Mouse (Mus musculus): ENCODE results near the gene Ctsa.

The Ctsa gene

DNA sequence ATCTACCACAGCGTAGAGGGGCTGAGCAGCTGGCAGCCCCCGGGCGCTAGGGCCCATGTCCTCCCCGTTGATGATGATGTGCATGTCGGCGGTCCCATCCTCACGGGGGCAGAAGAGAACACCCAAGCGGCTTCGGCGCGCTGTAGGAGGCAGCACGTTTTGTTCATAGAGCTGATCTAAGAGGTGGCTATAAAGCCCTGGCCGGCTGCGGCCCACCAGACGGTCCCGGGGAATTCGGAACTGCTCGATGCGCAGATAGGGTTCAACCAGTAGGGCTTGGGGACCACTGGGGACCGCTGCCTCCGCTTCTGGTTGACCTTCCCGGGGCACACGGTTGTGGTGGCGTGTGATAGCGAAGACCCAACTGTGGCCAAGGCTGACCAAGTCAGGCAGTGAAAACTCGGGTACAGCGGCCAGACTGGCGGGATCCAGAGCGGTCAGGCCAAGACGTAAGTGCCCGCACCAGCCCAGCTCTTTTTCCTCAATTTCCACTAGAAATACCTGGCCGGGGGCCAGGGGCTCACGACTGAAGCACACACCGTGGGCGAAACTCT lies at the start of gene Ctsa:
Gene Ctsa (plus strand): TSS at position 126 of the 554 bp plus-strand sequence.
- Histone ChIP-seq H3K27me3 (ENCODE audit: insufficient read depth, low read length) (no peaks in the 10 kb centered on the region), H3K36me3 (ENCODE audit: insufficient read depth, low read length) (peaks cover 52% of the 10 kb centered on the region)
- TF ChIP-seq CTCF (conservative IDR thresholded peaks at IDR 0.05; ENCODE audit: low read length) (0 out of 2 replicates have a peak, but pooled peaks have one; percentile 2), NANOG (IDR thresholded peaks at IDR 0.05; ENCODE audit: borderline replicate concordance, low read length) (no peak), POU5F1 (IDR thresholded peaks at IDR 0.05; ENCODE audit: borderline replicate concordance, low read length) (no peak)

DNA sequence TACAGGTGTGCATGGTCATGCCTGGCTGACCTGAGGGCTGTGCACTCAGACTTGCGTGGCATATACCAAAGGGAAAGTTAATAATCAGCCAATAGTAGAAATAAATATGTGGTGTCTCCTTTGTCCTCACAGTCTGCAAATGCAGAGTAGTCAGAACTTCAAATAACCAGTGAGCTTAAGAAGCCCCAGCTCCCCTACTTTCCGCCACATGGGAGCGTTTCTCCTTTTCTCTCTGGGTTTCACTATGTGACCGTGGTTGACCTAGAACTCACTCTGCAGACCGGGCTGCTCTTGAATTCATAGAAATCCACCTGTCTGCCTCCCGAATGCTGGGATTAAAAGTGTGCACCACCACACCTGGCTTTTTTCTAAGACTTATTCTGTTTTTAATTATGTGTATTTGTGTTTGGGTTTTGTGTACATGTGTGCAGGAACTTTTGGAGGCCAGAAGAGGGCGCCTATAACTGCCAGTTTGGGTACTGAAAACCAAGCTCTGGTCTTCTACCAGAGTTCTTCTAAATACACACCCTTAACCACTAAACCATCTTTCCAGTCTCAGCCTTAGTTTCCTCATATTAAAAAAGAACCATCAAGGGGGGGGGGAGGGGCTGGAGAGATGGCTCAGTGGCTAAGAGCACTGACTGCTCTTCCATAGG lies 48.6 kb upstream of the Ctsa start:
- Histone ChIP-seq H3K27me3 (ENCODE audit: insufficient read depth, low read length) (peaks cover 26% of the 10 kb centered on the region), H3K4me3 (replicated peaks; ENCODE audit: low read length) (no peak overlapping the region), H3K9me3 (ENCODE audit: low read length) (no peaks in the 10 kb centered on the region), H3K36me3 (ENCODE audit: insufficient read depth, low read length) (peaks cover 7% of the 10 kb centered on the region), H3K4me1 (replicated peaks; ENCODE audit: low read depth, low read length) (peaks cover 46% of the 10 kb centered on the region)
- peak; percentile 63 for TF ChIP-seq CTCF (conservative IDR thresholded peaks at IDR 0.05; ENCODE audit: low read length)
- no peak for TF ChIP-seq POU5F1 (IDR thresholded peaks at IDR 0.05; ENCODE audit: borderline replicate concordance, low read length)
- no peak for TF ChIP-seq NANOG (IDR thresholded peaks at IDR 0.05; ENCODE audit: borderline replicate concordance, low read length)

More for the DNA sequence above, at the start of gene Ctsa:
- peak within 1 kb of the TSS; percentile 91 for H3K4me3 ChIP-seq (replicated peaks; ENCODE audit: low read length)
- H3K9me3 ChIP-seq (ENCODE audit: low read length): no peaks in the 10 kb centered on the region
- H3K4me1 ChIP-seq (replicated peaks; ENCODE audit: low read depth, low read length): peaks cover 91% of the 10 kb centered on the region

DNA sequence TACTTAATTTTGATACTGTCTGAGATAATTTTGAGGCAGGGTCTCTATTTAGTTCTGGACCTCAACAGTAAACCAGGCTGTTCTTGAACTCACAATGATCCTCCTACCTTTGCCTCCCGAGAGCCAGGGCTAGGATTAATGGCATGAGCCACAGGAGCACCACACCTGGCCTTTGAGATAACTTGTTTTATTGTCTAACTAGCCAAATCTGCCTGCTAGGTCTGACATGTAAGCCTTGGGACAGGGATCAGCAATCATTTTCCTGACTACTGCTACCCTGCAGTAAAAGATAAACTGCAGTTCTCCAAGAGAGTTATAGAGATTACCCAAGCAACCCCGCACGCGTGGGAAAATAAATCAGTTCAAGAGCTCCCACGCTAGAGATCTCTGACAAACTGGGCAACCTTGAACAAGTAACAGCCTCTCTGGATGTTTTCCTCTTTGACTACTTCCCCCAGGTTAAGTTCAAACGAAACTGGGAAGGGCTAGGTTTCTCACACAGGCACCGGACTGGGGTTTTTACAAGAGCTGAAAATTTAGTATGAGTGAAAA lies 47.7 kb upstream of the Ctsa start:
- Histone ChIP-seq H3K36me3 (ENCODE audit: insufficient read depth, low read length) (peaks cover 9% of the 10 kb centered on the region), H3K4me3 (replicated peaks; ENCODE audit: low read length) (peak overlapping the region; percentile 88)

DNA sequence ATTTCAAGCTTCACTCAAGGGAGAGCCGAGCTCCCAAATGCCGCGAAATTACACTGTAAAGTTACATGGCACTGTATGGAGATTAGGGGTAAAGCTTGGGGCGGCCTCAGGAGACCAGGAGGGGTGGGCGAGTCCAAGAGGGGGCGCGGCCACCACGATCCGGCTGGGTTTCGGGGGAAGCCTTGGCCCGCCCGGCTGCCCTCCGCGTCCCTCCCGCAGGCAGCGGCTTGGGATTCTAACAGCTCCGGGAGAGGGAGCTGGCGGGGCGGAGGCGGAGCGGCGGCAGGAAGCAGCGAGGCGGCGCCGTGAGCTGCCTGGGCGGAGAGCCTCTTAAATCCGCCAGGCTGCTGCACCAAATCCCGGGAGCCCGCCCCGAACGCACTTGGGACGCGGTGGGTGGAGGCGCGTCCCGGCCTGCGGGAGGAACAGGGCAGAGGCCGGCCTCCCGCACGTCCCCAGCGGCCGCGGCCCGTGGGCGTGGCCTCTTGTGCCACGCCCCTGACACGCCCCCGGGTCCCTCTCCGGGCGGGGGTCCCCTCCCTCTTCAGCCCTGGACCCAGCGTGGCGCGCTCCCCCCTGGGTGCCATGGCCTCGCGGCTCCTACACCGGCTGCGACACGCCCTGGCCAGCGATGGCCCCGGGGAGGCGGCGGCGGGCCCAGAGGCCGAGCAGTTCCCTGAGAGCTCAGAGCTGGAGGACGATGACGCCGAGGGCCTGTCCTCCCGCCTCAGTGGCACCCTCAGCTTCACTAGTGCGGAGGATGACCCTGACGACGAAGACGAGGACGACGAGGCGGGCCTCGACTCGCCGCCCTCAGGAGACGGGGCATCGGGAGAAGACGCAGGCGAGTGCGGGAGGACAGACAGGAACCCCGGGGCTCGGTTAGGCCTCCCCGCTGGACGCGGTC lies 46.9 kb upstream of the Ctsa start, which contains the start of gene Snx21:
Gene Snx21 (plus strand): TSS at position 343 of the 907 bp plus-strand sequence.
- no peak for TF ChIP-seq CTCF (conservative IDR thresholded peaks at IDR 0.05; ENCODE audit: low read length)
- no peak for TF ChIP-seq NANOG (IDR thresholded peaks at IDR 0.05; ENCODE audit: borderline replicate concordance, low read length)
- no peaks in the 10 kb centered on the region for H3K9me3 ChIP-seq (ENCODE audit: low read length)
- peaks cover 16% of the 10 kb centered on the region for H3K36me3 ChIP-seq (ENCODE audit: insufficient read depth, low read length)
- peaks cover 55% of the 10 kb centered on the region for H3K4me1 ChIP-seq (replicated peaks; ENCODE audit: low read depth, low read length)
- H3K27me3 ChIP-seq (ENCODE audit: insufficient read depth, low read length): peaks cover 20% of the 10 kb centered on the region
- peak within 1 kb of the TSS; percentile 88 for H3K4me3 ChIP-seq (replicated peaks; ENCODE audit: low read length)

More for the DNA sequence above, 47.7 kb upstream of the Ctsa start:
- Histone ChIP-seq H3K4me1 (replicated peaks; ENCODE audit: low read depth, low read length) (peaks cover 48% of the 10 kb centered on the region), H3K9me3 (ENCODE audit: low read length) (no peaks in the 10 kb centered on the region), H3K27me3 (ENCODE audit: insufficient read depth, low read length) (peaks cover 20% of the 10 kb centered on the region)
- TF ChIP-seq NANOG (IDR thresholded peaks at IDR 0.05; ENCODE audit: borderline replicate concordance, low read length) (no peak), CTCF (conservative IDR thresholded peaks at IDR 0.05; ENCODE audit: low read length) (no peak), POU5F1 (IDR thresholded peaks at IDR 0.05; ENCODE audit: borderline replicate concordance, low read length) (no peak)

DNA sequence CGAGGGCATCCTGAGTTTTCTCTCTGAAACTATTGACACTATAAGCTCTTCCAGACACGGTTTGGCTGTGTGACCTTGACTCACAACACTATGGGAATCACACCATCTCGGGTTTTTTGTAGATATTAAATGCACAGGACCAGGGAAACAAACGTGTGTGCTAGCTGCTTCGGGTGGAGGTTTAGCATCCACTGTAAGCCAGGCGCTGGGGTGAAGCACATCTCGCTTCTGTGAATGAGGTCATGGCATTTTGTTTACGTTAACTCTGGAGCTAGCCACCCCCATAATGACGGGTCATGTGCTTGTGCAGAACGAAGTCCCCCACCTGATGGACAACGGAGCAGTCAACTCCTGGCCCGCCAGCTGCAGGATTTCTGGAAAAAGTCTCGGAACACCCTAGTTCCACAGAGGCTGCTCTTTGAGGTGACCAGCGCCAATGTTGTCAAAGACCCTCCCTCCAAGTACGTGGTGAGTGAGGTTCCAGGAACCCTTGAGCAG lies 46.2 kb upstream of the Ctsa start:
- Histone ChIP-seq H3K4me1 (replicated peaks; ENCODE audit: low read depth, low read length) (peaks cover 62% of the 10 kb centered on the region), H3K36me3 (ENCODE audit: insufficient read depth, low read length) (peaks cover 23% of the 10 kb centered on the region), H3K9me3 (ENCODE audit: low read length) (no peaks in the 10 kb centered on the region), H3K4me3 (replicated peaks; ENCODE audit: low read length) (peak overlapping the region; percentile 88), H3K27me3 (ENCODE audit: insufficient read depth, low read length) (peaks cover 20% of the 10 kb centered on the region)
- no peak for TF ChIP-seq POU5F1 (IDR thresholded peaks at IDR 0.05; ENCODE audit: borderline replicate concordance, low read length)
- no peak for TF ChIP-seq NANOG (IDR thresholded peaks at IDR 0.05; ENCODE audit: borderline replicate concordance, low read length)
- TF ChIP-seq CTCF (conservative IDR thresholded peaks at IDR 0.05; ENCODE audit: low read length): no peak

DNA sequence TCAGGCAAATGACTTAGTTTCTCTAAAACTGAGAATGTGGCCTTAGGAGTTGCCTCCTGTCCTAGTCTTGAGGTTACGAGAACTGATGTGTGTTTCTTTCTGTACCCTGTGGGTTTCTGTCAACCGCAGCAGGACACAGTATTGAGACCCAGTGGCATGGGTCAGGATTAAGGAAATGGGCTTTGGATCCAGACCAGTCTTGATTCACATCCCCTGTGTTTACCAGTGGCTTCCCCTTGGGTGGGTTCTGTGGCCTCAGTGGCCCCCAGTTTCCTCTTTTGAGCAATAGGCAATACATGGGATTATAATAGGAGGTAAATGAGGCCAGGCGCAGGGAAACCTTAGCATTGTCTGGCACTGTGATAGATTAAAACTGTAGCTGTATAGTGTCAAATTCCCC lies 45.6 kb upstream of the Ctsa start:
- TF ChIP-seq NANOG (IDR thresholded peaks at IDR 0.05; ENCODE audit: borderline replicate concordance, low read length) (no peak), CTCF (conservative IDR thresholded peaks at IDR 0.05; ENCODE audit: low read length) (no peak), POU5F1 (IDR thresholded peaks at IDR 0.05; ENCODE audit: borderline replicate concordance, low read length) (no peak)
- Histone ChIP-seq H3K36me3 (ENCODE audit: insufficient read depth, low read length) (peaks cover 29% of the 10 kb centered on the region), H3K9me3 (ENCODE audit: low read length) (no peaks in the 10 kb centered on the region), H3K4me3 (replicated peaks; ENCODE audit: low read length) (no peak overlapping the region), H3K27me3 (ENCODE audit: insufficient read depth, low read length) (peaks cover 20% of the 10 kb centered on the region), H3K4me1 (replicated peaks; ENCODE audit: low read depth, low read length) (peaks cover 68% of the 10 kb centered on the region)

DNA sequence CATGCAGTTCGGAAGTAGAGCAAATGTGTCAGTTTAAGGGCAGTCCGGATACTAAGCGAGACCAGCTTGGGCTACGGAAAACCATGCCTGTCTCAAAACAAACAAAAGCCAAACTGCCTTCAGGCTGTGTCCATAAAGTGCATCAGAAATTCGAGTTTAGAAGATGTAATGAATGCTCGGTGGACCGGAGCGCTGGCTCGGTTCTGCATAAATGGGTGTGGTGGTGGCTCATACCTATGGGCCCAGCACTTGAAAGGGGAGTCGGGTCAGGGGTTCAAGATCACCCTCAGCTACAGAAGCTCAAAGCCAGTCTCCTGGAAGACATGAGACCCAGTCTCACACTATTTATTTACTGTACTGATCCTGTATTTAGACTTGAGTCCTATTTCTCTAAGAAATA lies 44.9 kb upstream of the Ctsa start:
- TF ChIP-seq NANOG (IDR thresholded peaks at IDR 0.05; ENCODE audit: borderline replicate concordance, low read length) (no peak), CTCF (conservative IDR thresholded peaks at IDR 0.05; ENCODE audit: low read length) (no peak), POU5F1 (IDR thresholded peaks at IDR 0.05; ENCODE audit: borderline replicate concordance, low read length) (no peak)
- no peaks in the 10 kb centered on the region for H3K9me3 ChIP-seq (ENCODE audit: low read length)
- H3K36me3 ChIP-seq (ENCODE audit: insufficient read depth, low read length): peaks cover 36% of the 10 kb centered on the region
- peaks cover 17% of the 10 kb centered on the region for H3K27me3 ChIP-seq (ENCODE audit: insufficient read depth, low read length)
- H3K4me1 ChIP-seq (replicated peaks; ENCODE audit: low read depth, low read length): peaks cover 75% of the 10 kb centered on the region
- H3K4me3 ChIP-seq (replicated peaks; ENCODE audit: low read length): no peak overlapping the region

DNA sequence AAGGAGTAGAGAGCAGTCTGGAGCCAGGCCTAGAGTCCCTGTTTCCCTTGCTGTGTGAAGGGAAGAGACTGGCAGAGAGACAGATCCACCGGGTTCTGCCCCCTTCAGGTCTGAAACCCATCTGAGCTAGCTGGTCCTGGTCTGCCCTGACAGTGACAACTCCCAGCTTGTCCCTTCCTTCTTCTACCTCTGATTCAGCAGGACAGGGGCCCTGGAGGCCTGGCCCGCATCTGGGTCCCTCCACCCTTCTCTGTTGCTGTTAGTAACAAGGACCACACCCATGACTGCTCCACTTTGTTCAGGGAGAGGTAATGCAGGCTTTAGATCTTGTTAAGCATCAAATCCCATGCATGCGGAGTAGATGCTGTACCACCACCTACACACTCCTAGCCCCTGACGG lies 44.3 kb upstream of the Ctsa start:
- Histone ChIP-seq H3K36me3 (ENCODE audit: insufficient read depth, low read length) (peaks cover 43% of the 10 kb centered on the region), H3K4me3 (replicated peaks; ENCODE audit: low read length) (peak overlapping the region; percentile 27)
- TF ChIP-seq POU5F1 (IDR thresholded peaks at IDR 0.05; ENCODE audit: borderline replicate concordance, low read length) (no peak), NANOG (IDR thresholded peaks at IDR 0.05; ENCODE audit: borderline replicate concordance, low read length) (no peak), CTCF (conservative IDR thresholded peaks at IDR 0.05; ENCODE audit: low read length) (no peak)

More for the DNA sequence above, 44.3 kb upstream of the Ctsa start:
- no peaks in the 10 kb centered on the region for H3K9me3 ChIP-seq (ENCODE audit: low read length)
- H3K4me1 ChIP-seq (replicated peaks; ENCODE audit: low read depth, low read length): peaks cover 82% of the 10 kb centered on the region
- peaks cover 17% of the 10 kb centered on the region for H3K27me3 ChIP-seq (ENCODE audit: insufficient read depth, low read length)

Data from E14TG2a.4 (cell line).